15 mouse cellular contexts compared by ENCODE assay signal in genomic region chr4:155969043-155969653, GRCm38 (mm10). TPM values are rescaled to one million over a fixed set of nuclear protein-coding genes. Genes with fewer than 3 reads are reported as not detected.
DNase-seq lines count a peak whose midpoint lies in the region; ATAC-seq and TF ChIP-seq lines count a peak whose summit lies in the region.
"Had no signal": no experiment of that assay in that cellular context is flagged by ENCODE, and none has a peak within 500 bp of the region (broad histone marks: within the 10 kb centered on the region; RNA-seq: fewer than 3 reads in every experiment).

No protein-coding gene starts in this region.

- H3K4me2 ChIP-seq in intestine, embryonic 16.5 days (ENCODE audit: low read depth, low read length), result no peak overlapping the region
- peak overlapping the region; percentile 47 for H3K4me2 ChIP-seq in liver, postnatal 0 days (ENCODE audit: low read depth, low read length)
- H3K4me2 ChIP-seq in midbrain, postnatal 0 days (ENCODE audit: low read depth, low read length, poor library complexity, severe bottlenecking), result no peak overlapping the region
- no peak overlapping the region for H3K4me2 ChIP-seq in forebrain, embryonic 12.5 days
- H3K4me2 ChIP-seq: heart, embryonic 13.5 days; limb, embryonic 12.5 days had no signal

- no peaks in the 10 kb centered on the region for H3K9me3 ChIP-seq in intestine, embryonic 16.5 days (ENCODE audit: control insufficient read depth, low read length)
- H3K9me3 ChIP-seq in liver, postnatal 0 days (ENCODE audit: low read length), result no peaks in the 10 kb centered on the region
- H3K9me3 ChIP-seq in midbrain, postnatal 0 days (ENCODE audit: low read length), result no peaks in the 10 kb centered on the region
- no peaks in the 10 kb centered on the region for H3K9me3 ChIP-seq in forebrain, embryonic 12.5 days
- H3K9me3 ChIP-seq: heart, embryonic 13.5 days; limb, embryonic 12.5 days had no signal

- H3K4me3 ChIP-seq in intestine, embryonic 16.5 days (ENCODE audit: low read length), result no peak overlapping the region
- H3K4me3 ChIP-seq in liver, postnatal 0 days (ENCODE audit: low read depth, low read length), result no peak overlapping the region
- no peak overlapping the region for H3K4me3 ChIP-seq in midbrain, postnatal 0 days (ENCODE audit: low read depth, low read length)
- no peak overlapping the region for H3K4me3 ChIP-seq in forebrain, embryonic 12.5 days (replicated peaks)
- H3K4me3 ChIP-seq: heart, embryonic 13.5 days; layer of hippocampus, adult 2 months; left cerebral cortex, adult 2 months; limb, embryonic 12.5 days had no signal

- peaks cover 5% of the 10 kb centered on the region; the same call in 1 of the 2 replicates for H3K36me3 ChIP-seq in intestine, embryonic 16.5 days (ENCODE audit: control insufficient read depth, insufficient read depth, low read length)
- H3K36me3 ChIP-seq in liver, postnatal 0 days (replicated peaks; ENCODE audit: insufficient read depth, low read length), result peaks cover 14% of the 10 kb centered on the region
- peaks cover 13% of the 10 kb centered on the region; the same call in 1 of the 2 replicates for H3K36me3 ChIP-seq in midbrain, postnatal 0 days (ENCODE audit: insufficient read depth, low read length)
- H3K36me3 ChIP-seq in forebrain, embryonic 12.5 days (replicated peaks), result peaks cover 17% of the 10 kb centered on the region

- peaks cover 8% of the 10 kb centered on the region; the same call in 1 of the 2 replicates for H3K4me1 ChIP-seq in intestine, embryonic 16.5 days (ENCODE audit: control insufficient read depth, insufficient read depth, low read length)
- H3K4me1 ChIP-seq in liver, postnatal 0 days (ENCODE audit: insufficient read depth), result peaks cover 11% of the 10 kb centered on the region
- H3K4me1 ChIP-seq in midbrain, postnatal 0 days (ENCODE audit: insufficient read depth, low read length), result no peaks in the 10 kb centered on the region
- no peaks in the 10 kb centered on the region; the same call in 1 of the 2 replicates for H3K4me1 ChIP-seq in forebrain, embryonic 12.5 days
- H3K4me1 ChIP-seq: limb, embryonic 12.5 days had no signal

- H3K9ac ChIP-seq in intestine, embryonic 16.5 days (ENCODE audit: low read depth, low read length), result no peak overlapping the region
- H3K9ac ChIP-seq in liver, postnatal 0 days (replicated peaks), result peak overlapping the region; percentile 44
- H3K9ac ChIP-seq in midbrain, postnatal 0 days (replicated peaks; ENCODE audit: low read length, poor library complexity, severe bottlenecking), result no peak overlapping the region
- H3K9ac ChIP-seq in forebrain, embryonic 12.5 days, result no peak overlapping the region
- H3K9ac ChIP-seq: heart, embryonic 13.5 days; limb, embryonic 12.5 days had no signal

- WGBS in intestine, embryonic 16.5 days, result 63% methylated on average over 13 of the region's 13 CpGs
- WGBS in liver, postnatal 0 days (ENCODE audit: insufficient replicate concordance), result 56% methylated on average over 13 of the region's 13 CpGs
- 86% methylated on average over 13 of the region's 13 CpGs for WGBS in midbrain, postnatal 0 days
- WGBS in forebrain, embryonic 12.5 days, result 89% methylated on average over 13 of the region's 13 CpGs

- no peaks in the 10 kb centered on the region for H3K27me3 ChIP-seq in intestine, embryonic 16.5 days (replicated peaks; ENCODE audit: control insufficient read depth, insufficient read depth, low read length)
- no peaks in the 10 kb centered on the region for H3K27me3 ChIP-seq in liver, postnatal 0 days (ENCODE audit: insufficient read depth, low read length)
- H3K27me3 ChIP-seq in midbrain, postnatal 0 days (ENCODE audit: insufficient read depth, low read length), result no peaks in the 10 kb centered on the region
- H3K27me3 ChIP-seq in forebrain, embryonic 12.5 days, result no peaks in the 10 kb centered on the region
- H3K27me3 ChIP-seq: heart, embryonic 13.5 days; limb, embryonic 12.5 days had no signal

- no peak overlapping the region for H3K27ac ChIP-seq in intestine, embryonic 16.5 days (ENCODE audit: low read length)
- H3K27ac ChIP-seq in liver, postnatal 0 days (ENCODE audit: low read depth), result no peak overlapping the region
- H3K27ac ChIP-seq in midbrain, postnatal 0 days (ENCODE audit: low read depth, low read length), result no peak overlapping the region
- no peak overlapping the region for H3K27ac ChIP-seq in forebrain, embryonic 12.5 days
- H3K27ac ChIP-seq: heart, embryonic 13.5 days; layer of hippocampus, adult 2 months; left cerebral cortex, adult 2 months; limb, embryonic 12.5 days had no signal

- TF ChIP-seq EP300 in liver, postnatal 0 days (IDR thresholded peaks at IDR 0.05; ENCODE audit: low read depth), result no peak

- ATAC-seq in intestine, embryonic 16.5 days, result peak; percentile 82
- ATAC-seq in liver, postnatal 0 days, result peak; percentile 65
- no peak for ATAC-seq in midbrain, postnatal 0 days (ENCODE audit: low FRiP score)
- no peak for ATAC-seq in forebrain, embryonic 12.5 days (ENCODE audit: low FRiP score)

- no peak for TF ChIP-seq CTCF in liver, postnatal 0 days (IDR thresholded peaks at IDR 0.05; ENCODE audit: low read depth)
- TF ChIP-seq CTCF in midbrain, postnatal 0 days (IDR thresholded peaks at IDR 0.05), result no peak

- DNase-seq in spleen, postnatal 4 days (ENCODE audit: low spot score in 2 of 2), result peak; percentile 28 to 70
- no peak for DNase-seq in spleen, postnatal 10 days (ENCODE audit: low spot score in 2 of 2)
- DNase-seq in liver, postnatal 0 days, result no peak
- no peak for DNase-seq in midbrain, postnatal 0 days (ENCODE audit: low spot score)
- no peak for DNase-seq in MN1 (ENCODE audit: low spot score)
- DNase-seq: cerebellum, adult 11 months; cerebellum, postnatal 25 days; gastrocnemius, postnatal 14 days; spleen, adult 18-20 months had no signal

RNA-seq across cellular contexts. Expression of gene C1qtnf12, which starts 7.0 kb away (rescaled TPM):
- polyA plus RNA-seq in intestine, embryonic 16.5 days (2015; fragmentation: Nextera tagmentation; extraction: Ambion mirVana), result 59.9 and 75.4 TPM in 2 replicates
- polyA plus RNA-seq in liver, postnatal 0 days (2015; fragmentation: Nextera tagmentation; extraction: Ambion mirVana), result 39.5 and 39.7 TPM in 2 replicates
- total RNA-seq in midbrain, postnatal 0 days (2014; rRNA removed), result 11.7 and 13.3 TPM in 2 replicates
- 11.7 and 14.8 TPM in 2 replicates for polyA plus RNA-seq in midbrain, postnatal 0 days (2015; fragmentation: Nextera tagmentation; extraction: Ambion mirVana)
- 10.9 and 11.6 TPM in 2 replicates for polyA plus RNA-seq in forebrain, embryonic 12.5 days (2016; fragmentation: Nextera tagmentation; extraction: Ambion mirVana)

RNA-seq across cellular contexts. Expression of gene B3galt6, which starts 23.3 kb away (rescaled TPM):
- 11.7 and 12.0 TPM in 2 replicates for polyA plus RNA-seq in intestine, embryonic 16.5 days (2015; fragmentation: Nextera tagmentation; extraction: Ambion mirVana)
- 3.5 and 4.7 TPM in 2 replicates for polyA plus RNA-seq in liver, postnatal 0 days (2015; fragmentation: Nextera tagmentation; extraction: Ambion mirVana)
- 52.5 and 57.2 TPM in 2 replicates for total RNA-seq in midbrain, postnatal 0 days (2014; rRNA removed)
- polyA plus RNA-seq in midbrain, postnatal 0 days (2015; fragmentation: Nextera tagmentation; extraction: Ambion mirVana), result 31.1 and 32.2 TPM in 2 replicates
- 16.4 and 18.6 TPM in 2 replicates for polyA plus RNA-seq in forebrain, embryonic 12.5 days (2016; fragmentation: Nextera tagmentation; extraction: Ambion mirVana)

RNA-seq across cellular contexts. Expression of gene Sdf4, which starts 23.5 kb away (rescaled TPM):
- polyA plus RNA-seq in intestine, embryonic 16.5 days (2015; fragmentation: Nextera tagmentation; extraction: Ambion mirVana), result 165 and 171 TPM in 2 replicates
- 91.5 and 94.2 TPM in 2 replicates for polyA plus RNA-seq in liver, postnatal 0 days (2015; fragmentation: Nextera tagmentation; extraction: Ambion mirVana)
- total RNA-seq in midbrain, postnatal 0 days (2014; rRNA removed), result 84.8 and 105 TPM in 2 replicates
- polyA plus RNA-seq in midbrain, postnatal 0 days (2015; fragmentation: Nextera tagmentation; extraction: Ambion mirVana), result 111 and 112 TPM in 2 replicates
- polyA plus RNA-seq in forebrain, embryonic 12.5 days (2016; fragmentation: Nextera tagmentation; extraction: Ambion mirVana), result 115 and 117 TPM in 2 replicates

RNA-seq across cellular contexts. Expression of gene Ube2j2, which starts 25.5 kb away (rescaled TPM):
- polyA plus RNA-seq in intestine, embryonic 16.5 days (2015; fragmentation: Nextera tagmentation; extraction: Ambion mirVana), result 89.5 and 93.4 TPM in 2 replicates
- 45.9 and 56.7 TPM in 2 replicates for polyA plus RNA-seq in liver, postnatal 0 days (2015; fragmentation: Nextera tagmentation; extraction: Ambion mirVana)
- total RNA-seq in midbrain, postnatal 0 days (2014; rRNA removed), result 76.5 and 82.0 TPM in 2 replicates
- 125 and 138 TPM in 2 replicates for polyA plus RNA-seq in midbrain, postnatal 0 days (2015; fragmentation: Nextera tagmentation; extraction: Ambion mirVana)
- 154 and 159 TPM in 2 replicates for polyA plus RNA-seq in forebrain, embryonic 12.5 days (2016; fragmentation: Nextera tagmentation; extraction: Ambion mirVana)

RNA-seq across cellular contexts. Expression of gene Tnfrsf4, which starts 44.5 kb away (rescaled TPM):
- polyA plus RNA-seq in intestine, embryonic 16.5 days (2015; fragmentation: Nextera tagmentation; extraction: Ambion mirVana), result 0.55 and 0.86 TPM in 2 replicates
- 0.26 and 0.36 TPM in 2 replicates for polyA plus RNA-seq in liver, postnatal 0 days (2015; fragmentation: Nextera tagmentation; extraction: Ambion mirVana)
- 0.66 and 1.4 TPM in 2 replicates for total RNA-seq in midbrain, postnatal 0 days (2014; rRNA removed)
- 0.54 and 0.78 TPM in 2 replicates for polyA plus RNA-seq in midbrain, postnatal 0 days (2015; fragmentation: Nextera tagmentation; extraction: Ambion mirVana)
- polyA plus RNA-seq in forebrain, embryonic 12.5 days (2016; fragmentation: Nextera tagmentation; extraction: Ambion mirVana), result 0.70 and 1.2 TPM in 2 replicates

Comparison
In these comparisons a context has a peak if more than half of its experiments do, and no peak if none do; other contexts are left out.
1. DNase-seq: peak in spleen, postnatal 4 days (2 of 2); none in spleen, postnatal 10 days (0 of 2), liver, postnatal 0 days (single experiment), midbrain, postnatal 0 days (single experiment) and MN1 (single experiment).
2. ATAC-seq: peak in intestine, embryonic 16.5 days (single experiment) and liver, postnatal 0 days (single experiment); none in midbrain, postnatal 0 days (single experiment) and forebrain, embryonic 12.5 days (single experiment).